Mouse (Mus musculus) gastrocnemius, postnatal 25 days (tissue): ENCODE results near the gene Bach2. TPM values are rescaled to one million over a fixed set of nuclear protein-coding genes. Genes with fewer than 3 reads are reported as not detected.

Experiments used
- DNase-seq: peaks from one replicate; pipeline ENCODE4 v3.0.0; 2022
- total RNA-seq, 2 experiments: library from RNA; stranded (reverse); gene quantifications; 1 replicate in 1 of 2; 2 replicates in 1 of 2; pipeline ENCODE4 v1.2.3; 2021

Bach2 gene
- total RNA-seq, 2 experiments from 2014 or later: 2.9 to 3.0 TPM

DNA sequence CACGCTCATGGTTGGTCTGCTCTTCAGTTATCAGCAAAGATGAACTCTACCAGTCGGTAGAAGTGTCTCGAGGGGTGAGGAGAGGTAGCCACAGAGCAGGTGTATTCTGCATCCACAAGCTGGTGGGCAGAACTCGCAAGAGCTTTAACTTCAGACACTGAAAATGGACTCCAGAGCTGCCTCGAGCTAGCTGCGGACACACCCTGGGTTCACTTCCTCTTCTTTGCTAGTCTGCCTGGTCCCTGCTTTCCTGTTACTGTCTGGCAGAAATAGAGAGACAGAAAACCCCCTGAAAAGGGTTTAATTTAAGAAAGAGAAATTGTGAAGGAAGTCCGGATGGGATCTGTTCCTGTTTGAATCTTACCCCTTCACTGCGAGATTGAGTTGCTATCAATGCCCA lies 326.3 kb downstream of the Bach2 start:
- no peak for DNase-seq

DNA sequence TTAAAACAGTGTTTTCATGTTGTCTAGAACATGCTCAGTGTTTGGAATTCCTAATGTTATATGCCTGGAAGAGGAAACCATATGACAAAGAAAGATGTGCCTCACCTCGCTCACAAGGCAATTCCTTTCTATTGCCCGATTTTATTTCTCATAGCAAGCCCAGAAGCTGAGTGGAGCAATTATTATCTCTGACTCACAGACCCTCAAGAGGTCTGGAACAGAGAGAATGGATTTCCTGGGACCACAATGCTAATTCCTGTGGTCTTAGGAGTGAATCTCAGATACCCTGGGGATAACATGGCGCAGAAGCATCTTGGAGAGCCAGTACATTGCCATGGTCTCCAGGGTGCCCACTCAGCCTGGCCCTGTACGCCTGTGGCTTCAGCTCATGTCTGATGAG lies 330.4 kb downstream of the Bach2 start:
- no peak for DNase-seq

DNA sequence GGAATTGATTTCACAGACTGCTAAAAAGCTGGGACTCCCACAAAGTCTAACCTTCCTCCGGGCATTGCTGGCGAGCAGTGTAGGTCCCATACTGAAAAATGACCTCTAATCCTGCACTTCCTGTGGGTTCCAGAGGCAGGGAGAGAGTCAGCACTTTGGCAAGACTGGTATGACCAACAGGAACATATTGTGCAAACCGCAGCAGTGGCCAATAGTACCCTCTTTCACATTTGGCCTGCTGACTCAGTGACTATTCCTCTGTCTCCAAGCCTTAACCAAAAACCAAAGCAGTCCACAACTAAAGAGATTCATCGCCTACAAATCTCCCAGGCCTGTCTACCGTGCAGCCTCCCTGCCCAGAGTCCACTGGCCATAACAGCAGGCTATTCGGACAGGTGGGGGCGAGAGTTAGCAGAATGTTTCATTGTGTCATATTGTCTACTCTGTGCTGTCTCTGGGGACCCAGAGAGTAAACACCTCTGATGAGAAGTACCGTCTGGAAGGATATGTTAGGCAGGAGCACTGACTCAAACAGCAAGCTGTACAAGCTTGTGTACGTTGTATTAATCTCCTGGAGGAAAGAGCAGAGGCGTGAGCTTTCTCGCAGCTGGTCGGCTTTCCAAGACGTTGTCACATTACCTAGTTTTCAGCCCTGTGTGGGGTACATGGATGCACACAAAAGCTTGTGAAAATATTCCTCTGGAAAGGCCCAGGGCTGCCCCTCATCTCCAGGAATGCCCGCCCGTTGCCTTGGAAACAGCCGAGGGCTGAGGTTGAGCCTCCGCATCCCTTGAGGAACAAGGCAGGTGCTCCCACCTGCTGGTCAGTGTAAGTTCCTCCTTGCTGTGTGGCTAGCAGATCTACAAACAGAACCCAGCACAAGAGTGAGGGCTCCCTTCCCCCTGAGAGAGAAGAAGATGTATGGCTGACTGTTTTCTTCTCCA lies 331.7 kb downstream of the Bach2 start:
- peak; percentile 28 for DNase-seq

- DNase-seq: no peak
Measured at GRCm38 (mm10) chr4:32570939-32571317, 332.3 kb downstream of the Bach2 start.

- no peak for DNase-seq
Measured at GRCm38 (mm10) chr4:32571441-32571840, 332.8 kb downstream of the Bach2 start.

- peak; percentile 36 for DNase-seq
Measured at GRCm38 (mm10) chr4:32572118-32572517, 333.5 kb downstream of the Bach2 start.

DNA sequence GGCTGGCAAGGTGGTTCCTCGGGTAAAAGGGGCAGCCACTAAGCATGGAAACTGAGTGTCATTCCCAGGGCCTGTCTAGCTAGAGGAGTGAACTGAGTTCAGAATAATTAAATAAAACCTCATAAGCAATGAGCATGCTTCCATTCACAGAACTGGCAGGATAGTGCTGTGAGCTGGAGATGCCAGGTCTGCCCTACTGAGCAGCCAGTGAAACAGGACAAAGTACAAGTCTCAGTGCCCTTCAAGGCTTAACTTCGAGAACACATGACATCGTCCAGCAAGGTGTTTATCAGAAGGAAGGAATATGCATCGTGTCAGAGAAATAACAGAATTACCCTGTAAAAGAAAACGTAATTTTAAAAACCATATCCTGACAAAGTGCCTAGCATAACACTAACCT lies 335.0 kb downstream of the Bach2 start:
- DNase-seq: no peak

GRCm38 (mm10) chr4:32574604-32575003 lies 336.0 kb downstream of the Bach2 start:
- no peak for DNase-seq

GRCm38 (mm10) chr4:32575165-32575564 lies 336.6 kb downstream of the Bach2 start:
- DNase-seq: no peak

- no peak for DNase-seq
Measured at GRCm38 (mm10) chr4:32579850-32580249, 341.2 kb downstream of the Bach2 start.

DNA sequence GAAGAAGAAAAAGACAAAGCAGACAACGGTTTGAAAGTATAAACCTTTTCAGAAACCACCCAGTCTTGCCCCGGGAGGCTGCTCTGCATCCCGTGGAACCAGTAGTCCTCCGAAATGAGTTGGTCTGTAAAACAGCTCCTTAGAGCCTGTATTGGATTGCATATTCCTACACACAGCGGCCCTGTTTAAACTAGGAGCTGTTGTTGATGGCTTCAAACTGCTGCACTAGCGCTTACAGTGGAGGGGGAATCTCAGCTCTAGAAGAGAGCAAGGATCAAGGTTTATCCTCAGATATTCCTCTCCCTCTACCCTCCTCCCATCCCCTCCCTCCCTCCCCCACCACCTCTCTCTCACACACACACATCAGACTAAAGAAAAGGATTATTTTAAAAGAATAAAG lies 345.6 kb downstream of the Bach2 start:
- no peak for DNase-seq

DNA sequence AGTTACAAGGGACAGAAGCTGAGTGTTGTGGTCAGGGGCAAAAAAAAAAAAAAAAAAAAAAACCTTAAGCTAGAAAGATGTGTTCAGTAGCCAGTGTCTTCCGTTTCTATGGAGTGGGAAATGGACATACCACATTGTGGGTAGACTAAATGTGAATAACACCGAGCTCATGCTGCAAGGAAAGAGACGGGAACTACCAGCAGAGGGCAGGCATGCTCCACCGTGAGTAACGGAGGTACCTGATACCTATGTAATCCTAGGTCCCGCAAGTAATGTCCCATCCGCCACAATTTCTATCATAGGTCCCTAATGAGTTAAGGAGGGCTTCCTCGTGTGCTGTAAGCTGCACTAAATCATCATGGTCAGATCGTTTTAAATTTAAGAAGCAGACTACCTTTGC lies 348.0 kb downstream of the Bach2 start:
- no peak for DNase-seq

- no peak for DNase-seq
Measured at GRCm38 (mm10) chr4:32587543-32587942, 348.9 kb downstream of the Bach2 start.

- no peak for DNase-seq
Measured at GRCm38 (mm10) chr4:32588237-32588636, 349.6 kb downstream of the Bach2 start.

DNA sequence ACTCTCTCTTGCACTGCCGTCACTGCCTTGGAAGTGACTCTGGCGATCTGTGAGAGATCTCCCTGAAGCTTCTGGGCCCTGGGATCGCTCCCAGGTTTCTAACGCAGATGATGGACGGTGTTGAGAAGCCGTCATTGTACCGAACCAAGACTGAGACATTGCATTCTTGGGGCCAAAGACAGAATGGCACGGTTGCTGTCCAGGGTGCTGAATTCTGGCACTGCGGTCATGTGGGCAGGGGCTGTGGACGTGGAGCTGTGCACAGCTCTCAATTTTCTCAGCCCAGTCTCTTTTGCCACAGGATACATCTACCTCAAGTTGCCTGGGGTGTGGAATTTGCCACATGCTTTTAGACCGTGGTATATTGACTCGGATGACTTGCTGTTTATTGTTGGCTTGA lies 362.5 kb downstream of the Bach2 start:
- no peak for DNase-seq

- DNase-seq: no peak
Measured at GRCm38 (mm10) chr4:32602660-32603059, 364.1 kb downstream of the Bach2 start, which contains the start of gene Gja10. Gja10 (minus strand) TSS chr4:32602760.

- DNase-seq: peak; percentile 99
Measured at GRCm38 (mm10) chr4:32615034-32615881, 376.7 kb downstream of the Bach2 start, which contains the start of gene Casp8ap2. Casp8ap2 (plus strand) TSS chr4:32615451.

- no peak for DNase-seq
Measured at GRCm38 (mm10) chr4:32621637-32622036, 383.0 kb downstream of the Bach2 start.
